Mouse (Mus musculus) spleen, adult 18-20 months (tissue): ENCODE results near the gene Dnmt3b.
A peak's percentile ranks its signal among the peaks of the same experiment; 100 is the strongest.

Source experiments
- DNase-seq, 2 experiments: peaks; one replicate each; pipeline ENCODE4 v3.0.0; 2022; ENCODE audit warnings: mixed read lengths in 2 of 2

Dnmt3b gene

DNA sequence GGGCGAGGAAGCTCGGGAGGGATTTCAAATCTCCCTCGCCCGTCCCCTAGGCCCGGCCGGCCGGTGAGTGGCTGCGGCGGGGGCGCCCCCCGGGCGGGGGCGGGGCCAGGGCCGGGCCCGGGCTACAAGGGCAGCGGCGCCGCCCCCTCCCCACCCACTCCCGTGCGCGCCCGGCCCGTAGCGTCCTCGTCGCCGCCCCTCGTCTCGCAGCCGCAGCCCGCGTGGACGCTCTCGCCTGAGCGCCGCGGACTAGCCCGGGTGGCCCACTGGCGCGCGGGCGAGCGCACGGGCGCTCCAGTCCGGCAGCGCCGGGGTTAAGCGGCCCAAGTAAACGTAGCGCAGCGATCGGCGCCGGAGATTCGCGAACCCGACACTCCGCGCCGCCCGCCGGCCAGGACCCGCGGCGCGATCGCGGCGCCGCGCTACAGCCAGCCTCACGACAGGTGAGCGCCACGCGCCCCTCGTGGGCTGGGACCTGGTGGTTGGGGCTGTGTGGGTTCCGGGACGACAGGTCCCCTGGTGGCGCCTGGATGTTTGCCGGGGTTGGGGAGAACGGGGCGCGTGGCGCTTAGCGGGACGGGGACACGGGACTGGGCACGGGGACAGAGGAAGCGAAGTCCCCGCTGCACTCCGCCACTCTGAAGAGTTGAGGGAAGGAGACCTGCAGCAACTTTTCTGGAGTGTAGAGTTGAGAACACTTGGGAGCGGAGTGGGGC, at the start of gene Dnmt3b:
Gene Dnmt3b, plus strand, starts transcription at position 153 of the 716 bp plus-strand sequence.
- peak; percentile 31 to 62 for DNase-seq

GRCm38 (mm10) chr2:153600021-153600666, 49.1 kb upstream of the Dnmt3b start:
- no peak for DNase-seq

GRCm38 (mm10) chr2:153600667-153601648, 48.3 kb upstream of the Dnmt3b start:
- no peak for DNase-seq

GRCm38 (mm10) chr2:153603724-153604123, 45.5 kb upstream of the Dnmt3b start:
- DNase-seq: no peak

DNA sequence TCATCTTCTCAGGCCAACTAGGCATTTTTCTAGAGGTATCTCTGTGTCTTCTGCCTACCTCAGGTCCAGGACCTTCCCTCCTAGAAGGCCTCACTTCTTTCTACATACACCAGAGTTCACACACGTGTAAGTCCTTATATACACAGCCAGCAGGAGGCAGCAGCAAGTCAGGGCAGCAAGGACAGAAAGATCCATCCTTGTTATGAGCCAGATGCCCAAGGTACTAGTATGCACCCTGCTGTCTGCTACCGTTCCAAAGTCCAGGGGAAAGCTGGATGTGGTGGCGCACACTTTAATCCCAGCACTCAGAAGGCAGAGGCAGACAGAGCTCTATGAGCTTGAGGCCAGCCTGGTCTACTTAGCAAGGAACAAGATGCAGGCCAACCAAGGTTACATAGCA, 42.8 kb upstream of the Dnmt3b start:
- DNase-seq: peak; percentile 22 to 57

DNA sequence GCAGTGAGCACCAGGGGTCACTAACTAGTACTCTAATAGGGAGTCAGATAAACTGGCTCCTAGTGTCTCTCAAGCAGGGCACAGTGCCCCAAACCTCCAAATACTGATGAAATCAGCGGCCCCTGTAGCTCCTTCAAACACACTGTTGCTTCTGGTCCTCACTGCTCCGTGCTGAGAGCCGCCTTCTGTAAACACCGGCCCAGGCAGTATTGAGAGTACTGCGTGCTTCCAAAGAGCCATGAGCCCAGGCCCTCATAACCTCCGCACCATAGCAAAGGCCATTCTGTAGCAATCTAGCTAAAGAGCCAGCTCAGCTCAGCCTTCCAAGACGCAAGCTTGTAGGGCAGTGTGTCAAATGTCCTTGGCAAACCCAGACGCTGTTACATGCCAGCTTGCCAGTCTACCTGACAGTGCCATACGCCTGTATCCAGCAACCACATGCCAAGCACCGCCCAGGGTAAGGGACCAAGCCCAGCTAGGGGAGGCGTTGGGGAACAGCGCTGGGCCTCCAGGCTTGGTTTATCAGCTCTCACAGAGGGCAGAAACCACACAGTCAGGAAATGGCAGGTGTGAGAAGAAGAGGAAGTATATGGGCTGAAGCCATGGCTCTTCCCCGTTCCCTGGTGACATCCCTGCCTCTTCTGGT, 41.3 kb upstream of the Dnmt3b start:
- DNase-seq: peak; percentile 16 to 44

DNA sequence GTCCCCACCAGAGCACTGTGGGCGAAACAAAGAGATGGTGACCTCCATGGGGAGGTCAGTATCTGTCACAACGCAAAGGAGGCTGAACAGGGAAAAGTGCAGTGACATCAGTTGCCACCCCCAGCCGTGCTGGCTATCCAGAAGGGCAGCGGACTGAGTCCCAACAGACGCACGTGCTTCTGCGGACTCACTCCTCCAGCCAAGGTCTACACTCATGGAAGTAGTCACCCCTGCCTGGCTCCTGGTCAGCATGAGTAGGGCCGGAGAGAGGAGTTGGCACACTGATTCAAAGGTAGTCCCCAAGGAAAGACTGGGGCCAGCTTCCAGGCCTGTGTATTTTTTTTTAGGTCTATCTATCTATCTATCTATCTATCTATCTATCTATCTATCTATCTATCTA, 40.2 kb upstream of the Dnmt3b start:
- DNase-seq: no peak

GRCm38 (mm10) chr2:153609548-153609947, 39.7 kb upstream of the Dnmt3b start:
- DNase-seq: peak; percentile 44 to 70

DNA sequence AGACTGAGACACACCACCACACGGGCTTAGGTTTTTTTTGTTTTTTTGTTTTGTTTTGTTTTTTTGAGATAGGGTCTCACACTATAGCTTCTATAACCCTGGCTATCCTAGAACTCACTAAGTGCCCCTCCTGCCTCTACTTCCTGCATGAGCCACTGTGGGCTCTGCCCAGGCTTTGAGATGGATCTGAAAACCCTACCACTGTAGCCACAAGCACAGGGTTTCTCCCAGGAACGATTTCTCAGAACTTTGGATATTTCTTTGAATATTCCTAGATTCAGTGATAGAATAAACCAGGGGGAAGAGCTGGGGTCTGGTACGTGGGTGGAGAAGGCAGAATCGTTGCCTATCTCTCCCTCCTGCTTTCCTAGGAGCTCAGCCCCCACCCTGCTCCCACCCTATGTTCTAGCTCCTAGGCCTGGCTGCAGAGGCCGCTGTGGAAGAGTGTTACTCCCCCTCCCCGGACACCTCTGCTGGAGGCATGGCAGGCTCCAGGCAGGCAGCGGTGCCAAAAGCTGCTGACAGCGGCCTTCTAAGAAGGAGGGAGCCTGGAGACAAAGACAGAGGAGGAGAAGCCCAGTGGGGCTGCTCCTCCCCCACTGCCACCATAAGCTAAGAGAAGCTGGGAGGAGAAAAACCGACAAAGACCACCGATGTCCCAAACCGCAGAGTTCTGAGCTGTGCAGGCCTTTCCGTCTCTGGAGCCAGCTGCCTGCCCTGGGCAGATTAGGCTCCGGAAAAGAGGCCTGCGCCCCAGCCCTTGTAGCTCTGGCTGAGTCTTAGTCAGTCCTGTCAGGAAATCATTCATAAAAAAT, 38.6 kb upstream of the Dnmt3b start:
- no peak for DNase-seq

DNA sequence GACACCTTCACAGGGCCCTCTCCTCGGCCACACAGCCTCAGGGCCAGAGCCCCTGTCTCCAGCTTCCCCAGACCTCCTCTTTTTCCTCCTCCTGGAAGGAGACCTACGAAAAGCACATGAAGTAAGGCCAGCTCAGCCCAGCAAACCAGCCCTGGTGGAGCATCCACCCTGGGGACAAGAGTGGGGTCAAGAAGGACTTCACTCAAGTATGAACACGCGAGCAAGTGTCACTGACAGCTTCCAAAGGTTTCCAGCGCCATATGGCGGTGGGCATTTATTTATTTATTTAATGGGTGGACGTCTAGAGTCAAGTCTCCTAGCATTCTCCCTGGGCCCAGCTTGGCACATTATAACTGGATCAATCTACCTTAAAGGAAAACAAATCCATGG, 38.0 kb upstream of the Dnmt3b start:
- DNase-seq: no peak

GRCm38 (mm10) chr2:153611743-153612142, 37.5 kb upstream of the Dnmt3b start:
- DNase-seq: no peak

- no peak for DNase-seq
Observed at GRCm38 (mm10) chr2:153612594-153613281, 36.5 kb upstream of the Dnmt3b start.

DNA sequence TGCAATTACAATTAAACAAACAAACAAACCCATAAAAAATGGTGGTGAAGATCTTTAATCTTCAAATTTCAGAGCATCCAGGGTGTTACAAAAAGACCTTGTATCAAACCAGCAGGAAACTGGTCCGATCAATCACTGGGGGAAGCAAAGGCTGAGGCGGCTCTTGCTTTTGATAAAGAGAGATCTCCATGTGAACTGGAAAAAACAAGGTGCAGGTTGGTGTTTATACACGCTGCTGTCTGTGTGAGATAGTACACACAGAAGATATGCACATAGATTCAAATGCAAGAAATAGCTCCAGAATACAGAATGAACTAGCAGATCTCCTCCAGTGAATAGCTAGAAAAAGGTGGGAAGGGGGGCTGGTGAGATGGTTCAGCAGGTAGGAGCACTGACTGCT, 32.4 kb upstream of the Dnmt3b start:
- DNase-seq: no peak

DNA sequence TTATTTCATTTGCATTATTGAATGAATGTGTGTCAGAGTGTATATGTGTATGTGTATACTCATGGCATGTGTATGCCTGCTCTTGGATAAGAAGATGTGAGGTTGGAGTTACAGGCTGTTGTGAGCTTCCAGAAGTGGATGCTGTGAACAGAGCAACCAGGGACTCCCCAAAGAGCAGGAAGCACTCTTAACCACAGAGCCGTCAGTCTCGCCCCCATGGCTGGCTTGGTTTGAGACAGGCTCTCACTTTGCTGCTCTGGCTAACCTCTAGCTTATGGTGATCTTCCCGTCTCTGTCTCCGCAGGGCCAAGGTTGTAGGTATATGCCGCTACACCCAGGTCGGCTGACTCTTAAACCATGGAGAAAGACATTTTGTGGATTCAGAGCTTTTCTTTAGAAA, 30.8 kb upstream of the Dnmt3b start:
- no peak for DNase-seq

- no peak for DNase-seq
Observed at GRCm38 (mm10) chr2:153618889-153619288, 30.4 kb upstream of the Dnmt3b start.

DNA sequence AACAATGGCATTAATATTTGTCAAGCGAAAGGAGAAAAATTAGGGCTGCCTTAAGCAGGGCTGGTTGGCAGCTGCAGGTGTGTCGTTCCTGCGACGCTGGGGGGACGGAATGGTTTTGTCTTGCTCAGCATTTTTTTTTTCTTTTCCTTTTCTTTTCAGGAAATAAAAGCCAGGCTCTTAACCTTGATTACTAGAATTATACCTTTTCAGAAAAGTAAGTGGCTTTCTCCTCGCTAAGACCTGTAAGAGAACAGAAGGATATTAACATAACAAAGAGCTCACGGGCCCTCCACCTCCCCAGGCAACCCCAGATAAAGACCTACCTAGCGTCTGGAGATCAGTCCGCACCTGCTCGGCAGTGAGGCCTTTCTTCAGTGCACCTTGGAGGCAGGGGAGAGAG, 26.8 kb upstream of the Dnmt3b start:
- no peak for DNase-seq

- DNase-seq: no peak
Observed at GRCm38 (mm10) chr2:153630950-153631349, 18.3 kb upstream of the Dnmt3b start.

- peak; percentile 77 to 94 for DNase-seq
Observed at GRCm38 (mm10) chr2:153631976-153632870, 17.0 kb upstream of the Dnmt3b start, which contains the start of gene Commd7. Gene Commd7 (minus strand): TSS chr2:153632781.

DNA sequence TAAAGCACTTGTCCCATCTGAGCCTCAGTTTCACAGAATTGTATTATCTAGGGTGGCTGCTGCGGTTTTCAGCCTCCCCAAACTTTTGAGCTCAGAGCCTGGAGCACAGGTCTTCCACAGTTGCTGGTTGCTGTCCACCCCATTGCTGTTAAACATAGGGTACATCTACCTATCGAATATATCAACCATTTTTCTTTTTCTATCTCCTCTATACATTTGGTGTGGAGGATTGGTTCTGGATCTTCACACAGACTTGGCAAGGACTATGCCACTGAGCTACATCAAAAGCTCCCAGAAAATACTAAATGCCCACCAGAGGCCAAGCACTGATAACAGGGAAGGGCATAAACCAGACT, 16.4 kb upstream of the Dnmt3b start:
- DNase-seq: no peak

GRCm38 (mm10) chr2:153633259-153633658, 16.0 kb upstream of the Dnmt3b start:
- DNase-seq: no peak
